Comparison of ENCODE assay signal across 8 mouse cellular contexts in genomic region chr7:81610125-81610524, GRCm38 (mm10). TPM values are rescaled to one million over a fixed set of nuclear protein-coding genes. Genes with fewer than 3 reads are reported as not detected.
A peak's percentile ranks its signal among the peaks of the same experiment; 100 is the strongest.
DNase-seq lines count a peak whose midpoint lies in the region; ATAC-seq and TF ChIP-seq lines count a peak whose summit lies in the region.

No protein-coding gene starts in this region.

- H3K4me3 ChIP-seq in layer of hippocampus, adult 2 months: no peak overlapping the region

- no peak overlapping the region for H3K27ac ChIP-seq in layer of hippocampus, adult 2 months

- ATAC-seq in megakaryocyte, adult 5-6 weeks (ENCODE audit: poor library complexity, severe bottlenecking): no peak

- DNase-seq in adrenal gland, postnatal 10 days: peak; percentile 43
- DNase-seq in adrenal gland, adult 8-10 months: no peak
- no peak for DNase-seq in layer of hippocampus, adult 2 months (ENCODE audit: low spot score in 2 of 2)
- no peak for DNase-seq in layer of hippocampus, adult 18-20 months (ENCODE audit: low spot score in 2 of 2)
- DNase-seq in embryo, embryonic 10 days (ENCODE audit: low spot score): peak; percentile 50
- peak; percentile 7 for DNase-seq in lung, postnatal 25 days (ENCODE audit: low spot score)
- DNase-seq in frontal cortex, postnatal 10 days (ENCODE audit: low spot score in 2 of 2): no peak

- peak; percentile 72 for TF ChIP-seq CTCF in layer of hippocampus, adult 2 months (conservative IDR thresholded peaks at IDR 0.05)

RNA-seq across cellular contexts. Expression of gene Whamm, which starts 39.1 kb away (rescaled TPM):
- 10 to 100 TPM; 16.3 to 16.4 TPM for total RNA-seq in adrenal gland, postnatal 10 days (2021)
- 10 to 100 TPM; 20.7 to 32.3 (median 29.1) TPM for total RNA-seq in adrenal gland, adult 8-10 months (2022)
- total RNA-seq in layer of hippocampus, adult 2 months (2021): 10 to 100 TPM; 19.0 to 22.8 TPM
- total RNA-seq in layer of hippocampus, adult 18-20 months (2021): 10 to 100 TPM; 19.2 to 19.5 TPM
- total RNA-seq in megakaryocyte, adult 5-6 weeks (2015): 13.9 and 14.1 TPM in 2 replicates
- total RNA-seq in megakaryocyte, adult 5-6 weeks (2017): 15.9 and 16.9 TPM in 2 replicates

RNA-seq across cellular contexts. Expression of gene Fsd2, which starts 43.4 kb away (rescaled TPM):
- total RNA-seq in adrenal gland, postnatal 10 days (2021): 10 to 100 TPM in 1 of 2 experiments, 1 to 10 TPM in 1; 4.4 to 19.8 TPM
- total RNA-seq in adrenal gland, adult 8-10 months (2022): 1 to 10 TPM in 3 of 4 experiments, under 1 TPM in 1; 0.66 to 3.4 (median 1.0) TPM
- total RNA-seq in layer of hippocampus, adult 2 months (2021): under 1 TPM; 0.27 to 0.28 TPM
- total RNA-seq in layer of hippocampus, adult 18-20 months (2021): under 1 TPM; 0.23 to 0.52 TPM
- total RNA-seq in megakaryocyte, adult 5-6 weeks (2015): 0.05 TPM in 1 of 2 replicates, not detected in the other
- total RNA-seq in megakaryocyte, adult 5-6 weeks (2017): 0.11 TPM in 1 of 2 replicates, not detected in the other

Comparison
In these comparisons a context has a peak if more than half of its experiments do, and no peak if none do; other contexts are left out.
1. DNase-seq: peak in adrenal gland, postnatal 10 days (single experiment), embryo, embryonic 10 days (single experiment) and lung, postnatal 25 days (single experiment); none in adrenal gland, adult 8-10 months (single experiment), layer of hippocampus, adult 2 months (0 of 2), layer of hippocampus, adult 18-20 months (0 of 2) and frontal cortex, postnatal 10 days (0 of 2).